Mouse (Mus musculus): ENCODE data around the gene Nwd2.
A peak's percentile ranks its signal among the peaks of the same experiment; 100 is the strongest.

The Nwd2 gene

DNA sequence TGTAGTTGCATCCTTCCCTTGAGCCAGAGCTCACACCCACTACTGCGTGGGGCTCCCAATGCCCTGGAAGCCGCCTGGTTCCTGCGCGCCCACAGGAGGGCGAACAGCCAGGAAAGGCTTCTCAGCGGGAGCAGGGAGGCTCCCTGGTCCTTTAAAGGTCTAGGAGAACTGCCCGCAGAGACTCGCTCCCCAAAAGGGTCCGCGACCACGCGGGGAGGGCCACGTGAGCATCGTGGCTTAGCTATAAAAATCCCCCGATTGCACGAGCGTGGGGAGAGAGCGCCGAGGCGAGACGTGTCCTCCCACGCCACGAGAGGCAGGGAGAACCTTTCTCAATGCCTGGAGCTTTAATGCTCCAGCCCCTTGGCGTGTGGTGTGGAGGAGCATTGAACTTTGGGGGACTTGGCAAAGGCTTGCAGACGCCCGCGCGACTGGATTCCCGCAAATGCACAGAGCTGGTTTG is at the start of gene Nwd2:
Gene Nwd2, plus strand, starts transcription at position 33 of the 463 bp plus-strand sequence.
- peak; percentile 64 to 70 for DNase-seq (ENCODE audit: low spot score in 2 of 2)

DNA sequence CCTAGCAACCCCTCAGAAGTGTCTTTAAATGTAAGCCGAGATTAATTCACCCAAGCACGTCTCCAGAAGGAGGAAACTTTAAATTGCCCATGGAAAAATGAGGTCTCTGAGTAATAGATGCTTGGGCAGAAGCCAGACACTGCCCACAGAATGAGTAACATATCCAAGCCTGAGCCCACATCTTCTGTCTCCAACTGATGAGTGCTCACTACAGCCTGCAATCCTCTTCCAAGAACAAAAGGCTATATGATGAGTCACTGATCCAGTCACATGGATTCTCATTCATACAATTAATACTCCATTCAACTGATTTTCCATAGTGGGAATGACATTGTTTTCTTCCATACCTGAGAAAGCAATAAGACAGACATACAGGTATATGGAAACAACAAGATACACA is 41.5 kb upstream of the Nwd2 start:
- DNase-seq (ENCODE audit: low spot score in 2 of 2) = peak; percentile 57 to 71

DNA sequence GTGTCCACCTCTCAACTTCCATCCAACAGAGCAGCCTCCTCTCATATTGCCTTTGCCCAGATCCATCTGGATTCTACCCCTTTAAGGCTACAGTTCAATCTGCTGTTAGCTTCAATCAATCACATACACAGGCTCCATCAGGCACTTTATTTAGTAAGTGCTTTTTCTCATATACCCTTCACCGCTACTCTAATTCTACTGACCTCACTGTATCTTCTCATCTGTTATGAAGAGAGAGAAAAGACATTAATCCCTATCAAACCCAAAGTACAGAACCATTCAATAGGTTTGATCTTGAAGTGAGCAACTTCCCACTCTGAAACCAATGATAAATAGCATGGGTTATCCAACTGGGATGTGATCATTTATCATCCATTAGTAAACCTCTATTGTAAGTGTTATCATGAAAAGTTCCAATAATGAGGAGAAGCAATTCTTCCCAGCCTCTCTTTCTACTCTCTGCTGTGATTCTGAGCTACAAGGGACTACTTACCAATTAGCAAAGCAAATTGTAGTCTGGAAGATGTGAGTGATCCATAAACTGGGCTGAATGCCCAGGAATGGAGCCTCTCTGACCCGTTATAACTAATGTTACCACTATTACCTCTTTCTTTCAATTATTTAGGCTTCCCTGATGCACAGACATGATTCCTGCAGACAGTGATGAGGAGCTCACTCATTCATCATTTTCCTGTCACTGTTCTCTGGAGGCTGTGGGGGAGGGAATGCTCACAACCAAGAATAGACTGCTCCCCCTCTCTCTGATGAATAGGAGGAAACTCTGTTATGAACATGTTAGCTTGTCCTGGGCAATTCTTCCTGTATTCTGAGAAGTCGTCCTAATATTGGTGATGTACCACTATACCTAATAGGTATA is 31.9 kb upstream of the Nwd2 start:
- no peak for DNase-seq (ENCODE audit: low spot score in 2 of 2)

DNA sequence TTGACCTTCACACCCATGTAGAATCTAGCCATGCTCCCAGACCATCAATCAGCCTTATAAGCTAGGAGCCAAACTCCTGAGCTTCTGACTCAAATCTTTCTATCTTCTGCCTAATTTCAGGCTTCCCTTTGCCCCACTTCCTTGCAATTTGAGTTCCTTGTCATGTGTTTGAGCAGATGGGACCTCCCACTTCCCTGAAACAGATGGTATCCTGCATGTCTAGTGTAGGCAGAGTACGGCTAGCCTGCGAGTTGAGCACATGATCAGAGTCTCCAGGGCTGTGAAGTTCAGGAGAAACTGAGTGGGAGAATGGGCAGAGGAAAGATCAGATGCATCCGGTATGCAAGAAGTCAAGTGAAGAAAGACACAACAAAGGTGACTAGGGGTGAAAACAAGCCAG is 24.8 kb upstream of the Nwd2 start:
- DNase-seq (ENCODE audit: low spot score in 2 of 2) = peak; percentile 73 to 91

DNA sequence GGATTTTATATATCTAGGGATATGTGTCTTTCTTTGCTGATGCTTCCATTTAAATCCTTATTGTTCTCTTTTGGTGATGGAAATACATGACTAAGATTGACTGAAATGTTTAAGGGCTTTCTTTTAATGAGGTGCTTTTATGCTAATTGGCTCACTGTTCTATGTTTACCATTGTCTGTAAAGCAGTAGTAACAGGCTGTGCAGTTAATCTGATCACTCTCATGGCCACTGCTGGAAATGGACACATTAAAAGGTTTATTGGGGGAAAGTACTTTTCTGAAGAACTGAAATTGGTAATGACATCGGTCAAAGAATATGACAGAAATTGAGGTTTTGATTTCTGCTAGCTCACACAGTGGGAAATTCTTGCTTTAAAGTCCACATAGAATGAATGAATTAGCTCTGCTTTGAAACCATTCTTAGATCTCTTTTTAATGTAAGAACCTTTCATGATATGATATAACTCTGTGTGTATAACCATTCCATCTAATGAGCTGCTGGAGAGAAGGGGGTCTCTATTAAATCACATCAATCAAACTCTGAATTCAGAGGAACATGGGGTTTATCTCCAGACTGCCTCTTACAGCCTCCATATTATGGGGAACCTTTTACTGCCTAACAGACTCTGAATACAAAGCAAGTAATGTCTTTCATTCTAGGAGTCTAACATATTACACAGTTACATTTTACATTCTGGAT is 20.9 kb upstream of the Nwd2 start:
- DNase-seq (ENCODE audit: low spot score in 2 of 2) = no peak

DNA sequence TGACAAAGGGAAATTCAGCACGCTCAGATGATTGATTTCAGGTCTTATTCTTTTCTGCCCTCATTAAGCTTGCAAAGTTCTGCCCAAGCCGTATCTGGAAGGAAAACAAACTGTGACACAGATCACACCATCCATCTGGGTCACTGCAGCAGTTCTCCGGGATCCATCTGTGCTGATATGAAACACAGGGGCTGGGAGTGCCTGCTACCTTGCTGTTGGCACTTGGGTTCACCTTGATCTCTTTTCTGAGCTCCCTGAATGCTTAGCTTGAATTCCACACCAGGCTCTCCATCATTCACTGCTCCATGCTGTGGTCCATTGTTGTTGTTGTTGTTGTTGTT is 20.4 kb upstream of the Nwd2 start:
- DNase-seq (ENCODE audit: low spot score in 2 of 2) = no peak

DNA sequence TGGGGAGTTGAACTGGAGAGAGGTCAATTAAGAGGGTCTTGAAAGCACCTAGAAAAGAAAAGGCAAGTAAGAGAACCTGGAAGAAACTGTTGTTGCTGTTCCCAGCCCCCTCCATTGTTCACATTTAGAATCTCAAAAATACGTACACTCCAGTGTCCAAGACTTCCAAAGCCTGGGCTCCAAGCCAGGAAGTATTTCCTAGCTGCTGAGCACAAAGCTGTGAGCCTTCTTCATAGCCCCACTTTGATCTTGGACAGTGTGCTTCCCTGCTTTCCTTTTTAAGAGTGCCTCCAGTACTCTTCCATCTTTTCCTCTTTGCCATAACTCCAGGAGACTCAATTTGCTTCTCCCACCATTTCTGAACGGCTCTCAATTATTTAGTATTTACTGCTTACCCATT is 14.3 kb upstream of the Nwd2 start:
- peak; percentile 19 to 55 for DNase-seq (ENCODE audit: low spot score in 2 of 2)

DNA sequence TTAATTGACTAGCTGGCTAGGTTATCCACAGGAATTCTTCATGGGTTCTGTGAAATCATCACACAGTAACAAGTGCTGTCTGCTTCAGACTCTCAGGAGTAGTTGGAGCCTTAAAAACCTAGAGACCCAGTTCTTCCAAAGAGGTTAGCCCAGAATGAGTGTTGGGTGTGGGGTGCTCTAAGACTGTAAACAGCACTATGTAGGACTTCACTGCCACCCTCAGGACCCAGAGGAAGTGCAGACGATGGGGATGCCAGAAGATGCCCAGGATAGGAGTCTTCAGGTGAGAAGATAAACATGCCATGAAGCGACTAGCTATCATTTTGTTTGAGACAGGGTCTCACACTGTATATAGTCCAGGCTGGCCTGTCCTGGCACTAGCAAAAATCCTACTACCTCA is 715 bp upstream of the Nwd2 start:
- peak; percentile 43 to 77 for DNase-seq (ENCODE audit: low spot score in 2 of 2)

DNA sequence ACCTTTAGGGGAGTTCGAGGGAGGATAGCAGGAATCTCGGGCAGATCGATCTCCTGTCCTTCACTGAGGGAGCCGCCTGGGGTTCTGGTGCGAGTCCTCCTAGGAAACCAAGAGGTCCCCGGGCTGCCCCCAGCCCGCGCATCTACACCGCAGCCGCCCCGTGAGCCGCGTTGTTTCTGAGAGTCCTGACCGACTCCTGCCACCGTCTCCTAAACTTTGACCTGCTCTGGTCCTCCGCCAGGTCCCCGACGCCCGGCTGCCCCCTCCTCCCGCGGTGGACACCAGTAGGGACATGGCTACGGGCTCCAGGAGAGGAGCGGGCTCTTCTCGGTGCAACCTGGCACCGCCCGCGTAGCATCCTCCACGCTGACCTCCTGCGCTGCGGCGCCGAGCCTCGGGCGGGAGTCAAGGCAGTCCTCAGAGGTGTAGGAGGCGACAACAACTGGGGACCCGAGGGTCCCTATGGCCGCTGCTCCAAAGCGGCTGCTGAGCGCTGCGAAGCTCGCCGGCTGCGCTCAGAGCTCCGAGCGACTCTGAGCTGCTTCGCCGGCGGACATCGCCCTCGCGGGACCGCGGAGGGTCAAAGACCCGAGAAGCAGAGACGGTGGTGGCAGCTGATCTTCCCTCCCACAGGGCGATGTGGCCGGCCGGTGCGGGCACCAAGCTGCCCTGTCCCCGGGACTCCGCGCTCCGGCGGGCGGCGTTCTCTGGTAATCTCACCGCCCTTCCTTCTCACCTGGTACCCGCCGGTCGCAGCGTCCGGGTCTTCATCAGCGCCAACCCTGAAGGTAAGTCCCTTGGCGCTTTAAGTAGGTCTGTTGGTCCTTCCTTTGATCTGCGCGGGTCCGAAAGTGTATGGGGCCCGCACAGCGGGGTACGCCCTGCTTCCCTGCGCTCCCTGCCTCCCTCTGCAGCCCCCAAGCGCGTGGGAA is 897 bp downstream of the Nwd2 start:
- peak in 1 of 2 experiments; percentile 47 for DNase-seq (ENCODE audit: low spot score in 2 of 2)

DNA sequence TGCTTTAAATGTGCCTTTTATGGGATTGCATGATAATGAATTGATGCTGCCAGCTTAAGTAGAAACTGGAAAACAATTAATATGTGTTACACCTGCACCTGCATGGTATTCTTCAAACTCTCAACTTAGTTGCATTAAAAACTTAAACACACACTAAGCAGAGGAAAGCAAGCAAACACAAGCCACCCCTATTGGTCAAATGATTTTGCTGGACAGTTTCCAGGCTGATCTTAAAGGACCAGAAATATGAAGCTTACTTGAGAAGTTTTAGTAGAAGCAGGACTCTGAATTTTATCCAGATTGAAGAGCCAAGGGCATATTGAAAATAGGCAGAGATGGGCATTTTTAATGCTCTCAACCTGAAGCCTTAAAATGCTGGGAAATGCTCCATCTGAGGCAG is 2.9 kb downstream of the Nwd2 start:
- DNase-seq (ENCODE audit: low spot score in 2 of 2) = no peak

DNA sequence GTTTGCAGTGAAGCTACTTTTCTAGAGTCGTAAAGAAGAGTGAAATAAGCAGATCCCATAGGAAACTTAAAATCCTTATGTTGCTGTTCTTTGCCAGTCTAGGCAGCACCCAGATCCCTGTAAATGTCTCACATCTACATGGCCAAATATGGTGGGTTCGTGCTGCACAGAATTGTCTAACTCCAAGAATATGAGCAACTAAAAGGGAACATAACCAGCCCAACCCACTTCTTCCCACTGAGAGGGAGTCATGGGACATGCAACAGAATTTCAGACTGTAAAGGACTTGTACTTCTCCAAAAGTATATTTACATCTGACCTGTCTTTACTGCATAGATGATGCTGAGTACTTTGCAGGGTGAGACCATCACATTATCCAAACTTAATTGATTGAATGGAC is 3.8 kb downstream of the Nwd2 start:
- DNase-seq (ENCODE audit: low spot score in 2 of 2) = peak; percentile 22 to 37

DNA sequence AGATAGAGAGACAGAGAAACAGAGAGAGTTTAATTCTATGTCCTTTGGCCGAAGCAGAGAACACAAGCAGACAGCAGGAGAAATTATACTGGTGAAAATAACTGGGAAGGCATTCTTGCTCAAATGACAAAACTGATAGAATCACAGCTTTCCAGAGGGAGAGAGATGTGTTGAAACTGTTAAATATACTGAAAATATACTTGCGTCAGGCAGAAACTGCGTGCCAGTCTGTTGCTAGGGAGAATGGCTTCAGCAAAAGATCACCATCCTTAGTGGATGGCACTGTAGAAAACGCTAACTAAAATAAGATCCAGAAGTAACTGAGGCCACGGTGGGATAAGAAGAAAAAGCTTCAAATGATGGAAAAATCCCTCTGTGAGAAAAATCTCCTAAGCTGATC is 18.0 kb downstream of the Nwd2 start:
- DNase-seq (ENCODE audit: low spot score in 2 of 2) = peak in 1 of 2 experiments; percentile 48

DNA sequence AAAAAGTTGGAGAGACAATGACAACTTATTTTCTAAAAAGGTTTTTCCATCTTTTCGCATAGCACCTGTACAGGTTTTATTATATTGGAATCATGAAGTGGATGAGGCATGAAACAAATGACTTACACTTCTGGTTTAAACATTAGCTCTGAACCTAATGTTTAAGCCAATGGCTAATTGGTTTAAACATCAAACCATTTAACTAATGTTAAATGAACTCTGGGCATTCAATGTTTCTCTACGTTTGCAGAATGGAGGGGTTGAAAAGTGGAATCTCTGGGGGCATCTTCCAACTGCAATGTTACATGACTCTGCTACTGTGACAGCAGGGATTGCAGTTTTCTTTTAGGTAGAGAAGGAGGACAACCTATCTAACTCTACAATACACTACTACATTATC is 27.0 kb downstream of the Nwd2 start:
- no peak for DNase-seq (ENCODE audit: low spot score in 2 of 2)

DNA sequence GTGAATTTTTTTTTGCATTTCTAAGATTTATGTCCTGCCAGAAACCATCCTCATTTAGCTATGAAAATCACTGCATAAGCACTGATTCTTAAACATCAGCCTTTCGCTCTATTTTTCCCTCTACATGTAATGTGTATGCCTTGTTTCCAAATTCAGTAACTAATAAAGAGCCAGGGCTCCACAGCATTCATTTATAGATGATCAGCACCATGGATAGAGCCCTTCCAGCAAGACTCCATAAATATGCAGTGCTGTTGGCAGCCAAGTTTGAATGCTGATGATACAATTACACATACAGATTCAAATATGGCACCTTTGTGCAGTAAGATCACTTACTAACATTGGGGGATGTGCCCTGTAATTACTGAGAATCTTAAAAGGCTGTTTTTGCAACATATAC is 40.2 kb downstream of the Nwd2 start:
- no peak for DNase-seq (ENCODE audit: low spot score in 2 of 2)

DNA sequence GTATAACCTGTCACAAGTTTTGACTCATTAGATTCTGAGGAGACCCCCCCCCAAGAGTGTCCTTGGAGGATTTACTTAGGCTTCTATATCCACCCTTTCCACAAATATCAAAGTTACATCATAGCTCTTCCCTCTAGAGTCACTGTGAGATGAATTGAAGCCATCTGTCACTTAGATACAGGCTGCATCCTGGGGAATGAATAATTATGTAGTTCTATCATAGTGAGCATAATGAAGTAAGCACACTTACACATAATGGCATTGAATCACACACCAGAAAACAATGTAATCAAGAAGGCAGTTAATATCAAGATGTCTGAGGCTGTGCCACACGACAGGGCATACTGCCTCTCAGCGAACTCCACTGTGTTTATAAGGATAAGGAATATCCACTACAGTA is 47.9 kb downstream of the Nwd2 start:
- DNase-seq (ENCODE audit: low spot score in 2 of 2) = no peak

DNA sequence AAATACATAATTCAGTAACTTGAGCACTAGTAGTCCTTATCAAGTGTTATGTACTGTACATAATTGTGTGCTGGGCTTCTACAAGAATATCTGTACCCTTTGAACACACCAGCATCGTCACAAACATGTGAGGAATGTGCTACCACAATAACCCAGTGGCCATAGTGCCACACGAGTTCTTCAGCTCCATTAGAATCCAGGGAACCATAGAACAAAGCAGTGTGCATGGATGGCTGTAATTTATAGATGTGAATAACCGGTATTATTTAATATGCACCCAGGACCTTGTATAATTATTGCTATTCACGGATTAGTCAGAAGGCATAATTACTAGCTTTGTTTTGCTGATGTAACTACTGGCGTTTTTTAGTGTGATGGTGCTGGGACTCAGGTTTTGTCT is 48.3 kb downstream of the Nwd2 start:
- DNase-seq (ENCODE audit: low spot score in 2 of 2) = no peak

DNA sequence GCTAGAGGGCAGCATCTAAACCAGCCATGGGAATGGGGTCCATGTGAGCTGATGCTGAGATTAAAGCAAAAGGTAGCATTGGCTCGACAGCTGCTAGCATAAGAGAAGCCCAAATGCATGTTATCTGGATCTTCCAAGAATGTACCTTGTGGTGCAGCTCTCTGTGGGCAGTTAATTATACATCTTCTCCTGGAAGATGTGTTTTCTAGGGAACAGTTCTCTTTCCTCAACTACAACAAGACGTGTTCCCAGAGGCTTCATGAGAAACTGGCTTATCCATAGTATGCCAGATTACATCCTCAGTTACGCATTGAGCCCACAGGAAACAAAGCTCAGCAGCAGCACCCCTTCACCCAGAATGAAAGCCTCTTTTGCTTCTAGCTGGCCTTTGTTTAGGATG is 80.1 kb downstream of the Nwd2 start:
- DNase-seq (ENCODE audit: low spot score in 2 of 2) = no peak

DNA sequence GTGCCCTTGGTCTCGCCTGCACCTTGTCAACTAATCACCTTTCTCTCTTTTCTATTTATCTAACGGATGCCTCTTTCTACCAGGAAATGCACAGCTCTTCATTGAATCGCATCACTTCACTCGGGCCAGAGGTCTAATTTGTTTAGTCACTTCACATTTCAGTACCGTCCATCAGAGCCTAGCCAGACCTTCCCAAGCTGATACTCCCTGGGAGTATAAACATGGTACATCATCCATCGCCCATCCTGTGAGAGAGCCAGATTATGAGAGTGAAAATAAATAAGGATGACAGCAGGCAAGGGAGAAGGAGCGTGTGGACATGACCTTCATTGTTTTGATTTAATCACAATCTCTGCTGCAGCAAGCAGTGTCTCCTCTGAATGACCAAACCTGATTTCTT is 86.6 kb downstream of the Nwd2 start:
- DNase-seq (ENCODE audit: low spot score in 2 of 2) = no peak

DNA sequence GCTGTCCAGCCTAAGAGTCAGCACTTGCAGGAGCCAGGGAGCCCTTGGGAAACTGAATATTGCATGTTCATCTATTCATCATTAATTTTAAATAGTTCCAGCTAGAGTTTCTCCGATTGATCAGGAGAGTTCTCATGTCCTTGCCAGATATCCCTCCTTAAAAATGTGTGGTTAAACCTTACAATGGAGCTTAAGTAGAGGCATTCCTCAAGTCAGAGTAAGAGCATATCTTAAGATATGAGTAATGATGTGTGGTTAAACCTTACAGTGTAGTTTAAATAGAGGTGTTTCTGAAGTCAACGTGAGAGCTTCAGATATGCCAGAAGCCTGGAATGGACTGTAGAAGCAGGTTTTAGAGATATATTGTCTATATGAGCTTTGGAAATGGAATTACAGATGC is 94.5 kb downstream of the Nwd2 start:
- no peak for DNase-seq (ENCODE audit: low spot score in 2 of 2)

DNA sequence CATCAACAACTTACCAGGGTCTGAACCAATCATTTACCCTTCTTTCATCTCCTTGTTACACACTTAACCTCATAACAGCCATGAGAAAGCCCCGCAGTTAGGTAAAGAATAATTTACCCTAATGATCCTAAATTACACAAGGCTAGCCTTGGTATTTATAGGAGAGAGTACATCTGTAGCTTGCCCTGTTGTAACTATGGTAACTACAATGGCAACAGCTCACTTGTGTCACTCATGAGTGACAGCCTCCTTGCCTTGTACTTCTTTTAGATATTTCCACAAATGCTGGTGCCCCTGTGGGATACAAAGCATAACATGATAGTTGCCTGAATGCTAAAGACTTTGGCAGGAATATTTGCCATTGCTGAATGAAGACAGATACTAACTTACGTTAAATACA is 99.4 kb downstream of the Nwd2 start:
- DNase-seq (ENCODE audit: low spot score in 2 of 2) = no peak

DNA sequence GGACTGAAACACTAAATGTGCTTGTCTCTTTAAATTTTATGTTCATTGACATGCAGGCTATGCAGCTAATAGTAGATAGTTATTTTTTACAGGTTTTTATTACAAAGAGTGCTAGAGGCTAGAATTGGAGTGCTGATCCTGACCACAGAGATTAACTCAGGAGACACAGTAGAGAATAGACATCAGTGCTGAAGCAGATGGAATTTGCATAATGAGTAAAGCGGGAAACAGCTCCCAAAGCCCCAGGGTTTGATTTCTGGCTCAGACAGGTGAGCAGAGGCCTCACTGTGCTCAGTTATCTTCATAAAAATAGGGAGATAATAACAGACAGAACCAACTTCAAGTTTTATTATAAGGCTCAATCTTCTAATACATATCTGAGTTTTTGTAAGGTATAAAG is 99.9 kb downstream of the Nwd2 start:
- no peak for DNase-seq (ENCODE audit: low spot score in 2 of 2)

DNA sequence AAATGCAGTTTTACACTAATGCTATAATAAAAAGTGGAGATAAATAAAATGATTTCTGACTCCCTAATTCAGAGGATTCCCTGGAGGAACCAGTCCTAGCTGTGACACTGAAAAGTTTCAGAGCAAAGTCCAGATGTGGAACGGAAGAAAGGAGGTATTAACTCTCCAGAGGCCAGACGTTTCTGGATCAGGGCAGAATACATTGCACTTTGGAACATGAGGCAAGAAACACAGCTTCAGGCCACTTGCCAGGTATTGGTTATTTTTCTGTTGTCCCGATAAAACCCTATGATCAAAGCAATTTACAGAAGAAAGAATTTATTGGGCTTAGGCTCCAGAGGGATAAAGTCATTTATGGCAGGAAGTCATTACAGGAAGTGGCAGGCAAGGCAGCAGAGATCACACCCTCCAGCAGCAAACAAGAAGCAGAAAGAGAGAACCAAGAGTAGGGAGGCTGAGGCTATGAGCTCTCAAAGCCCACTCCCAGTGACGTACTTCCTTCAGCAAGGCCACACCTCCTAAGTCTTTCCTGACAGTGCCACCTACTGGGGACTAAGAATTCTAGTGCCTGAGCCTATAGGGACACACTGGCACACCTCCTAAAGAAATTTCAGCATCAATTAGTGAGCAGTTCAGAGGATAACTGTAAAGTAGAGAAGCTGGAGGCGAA is 106.3 kb downstream of the Nwd2 start:
- no peak for DNase-seq (ENCODE audit: low spot score in 2 of 2)
